Mouse (Mus musculus): ENCODE measurements around the gene Ldhc.

DNA sequence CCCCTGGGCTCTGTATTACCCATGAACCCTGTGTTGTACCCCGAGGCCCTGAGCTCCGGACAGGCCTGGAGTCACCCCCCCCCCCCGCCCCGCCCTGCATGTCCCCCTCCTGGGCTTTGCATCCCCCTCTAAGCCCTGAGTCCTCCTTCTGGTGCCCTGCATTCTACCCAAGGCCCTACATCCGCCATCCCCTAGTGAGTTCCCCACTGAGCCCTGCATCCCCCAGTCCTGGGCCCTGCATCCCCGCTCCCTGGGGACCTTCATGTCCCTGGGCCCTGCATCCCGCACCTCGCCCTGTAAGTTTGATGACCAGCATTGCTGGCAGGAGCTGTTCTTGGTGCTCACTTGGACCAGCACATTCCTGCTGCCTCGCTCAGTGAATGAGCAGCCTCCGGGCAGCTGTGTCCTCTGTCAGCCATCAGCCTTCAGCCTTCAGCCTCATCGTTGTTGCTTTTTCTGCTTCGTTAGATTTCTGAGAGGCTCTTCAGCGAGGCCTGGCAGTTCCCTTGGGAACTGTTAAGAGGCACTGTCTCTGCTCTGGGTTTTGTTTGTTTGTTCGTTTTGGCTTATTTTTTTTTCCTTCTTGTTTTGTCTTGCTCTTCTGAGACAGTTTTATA lies 25.9 kb upstream of the Ldhc start:
- TF ChIP-seq GATA1 (IDR thresholded peaks at IDR 0.05; ENCODE audit: low read length) (no peak), TAL1 (IDR thresholded peaks at IDR 0.05; ENCODE audit: low read length) (no peak)

Measured in erythroblast, embryonic 14.5 days (primary cell).